Mouse (Mus musculus) stomach, embryonic 16.5 days (tissue): ENCODE measurements around the gene Prr9. TPM values are rescaled to one million over a fixed set of nuclear protein-coding genes. Genes with fewer than 3 reads are reported as not detected.

Source experiments
- ATAC-seq: fragments of 200-750 bp; cut with Nextera tagmentation; 2 replicates; pipeline ENCODE4 v1.8.0; 2017; ENCODE audit warnings: moderate number of reproducible peaks, moderate TSS enrichment; ENCODE audit not compliant: insufficient read depth, low FRiP score
- H3K27ac ChIP-seq: fragments of 300-500 bp; sonication (generic); 2 replicates; pipeline ENCODE4 v1.5.1; 2014; ENCODE audit warnings: low read length
- H3K27me3 ChIP-seq: fragments of 300-500 bp; sonication (generic); 2 replicates; pipeline ENCODE4 v1.6.1; 2014; ENCODE audit warnings: low read length, control low read depth, mixed read lengths; ENCODE audit not compliant: control insufficient read depth, insufficient read depth
- H3K36me3 ChIP-seq: fragments of 300-500 bp; sonication (generic); 2 replicates; pipeline ENCODE4 v1.6.1; 2014; ENCODE audit warnings: low read length; ENCODE audit not compliant: control insufficient read depth, insufficient read depth
- H3K4me1 ChIP-seq: fragments of 300-500 bp; sonication (generic); 2 replicates; pipeline ENCODE4 v1.6.1; 2014; ENCODE audit warnings: low read length, control low read depth, mixed read lengths; ENCODE audit not compliant: control insufficient read depth, insufficient read depth
- H3K4me2 ChIP-seq: fragments of 300-500 bp; sonication (generic); 2 replicates; pipeline ENCODE4 v1.6.1; 2014; ENCODE audit warnings: low read depth, low read length, mixed read lengths
- H3K4me3 ChIP-seq: fragments of 300-500 bp; sonication (generic); replicated peaks from 2 replicates; pipeline ENCODE4 v1.5.1; 2014; ENCODE audit warnings: mild to moderate bottlenecking, low read length
- H3K9ac ChIP-seq: fragments of 300-500 bp; sonication (generic); 2 replicates; pipeline ENCODE4 v1.6.1; 2014; ENCODE audit warnings: low read length
- H3K9me3 ChIP-seq: fragments of 300-500 bp; sonication (generic); replicated peaks from 2 replicates; pipeline ENCODE4 v1.6.1; 2016; ENCODE audit warnings: low read length, control low read depth; ENCODE audit not compliant: control insufficient read depth
- WGBS: fragments of 180-500 bp; shearing (Covaris S2); extraction: QIAGEN DNeasy Blood & Tissue Kit; methylation state at CpG from one replicate; pipeline ENCODE4 v1.1.7; 2014; 5-methylcytosine and 5-hydroxymethylcytosine counted together
- polyA plus RNA-seq: library from polyadenylated mRNA; unstranded; fragments of >200 nt; fragmentation: Nextera tagmentation; extraction: Ambion mirVana; gene quantifications from 2 replicates; pipeline ENCODE4 v1.2.1, GENCODE M21; 2015

Gene Prr9
- polyA plus RNA-seq, 1 experiment from 2014 or later, result not detected

- ATAC-seq, result no peak
- Histone ChIP-seq H3K27me3 (no peaks in the 10 kb centered on the region), H3K4me3 (no peak overlapping the region), H3K9me3 (no peaks in the 10 kb centered on the region), H3K4me2 (no peak overlapping the region), H3K27ac (no peak overlapping the region), H3K36me3 (no peaks in the 10 kb centered on the region), H3K9ac (no peak overlapping the region), H3K4me1 (no peaks in the 10 kb centered on the region)
These were observed 12.2 kb downstream of the Prr9 start for GRCm38 (mm10) chr3:92111526-92111925.

- Histone ChIP-seq H3K9ac (no peak overlapping the region), H3K27ac (no peak overlapping the region), H3K4me1 (no peaks in the 10 kb centered on the region), H3K36me3 (no peaks in the 10 kb centered on the region), H3K9me3 (no peaks in the 10 kb centered on the region), H3K4me3 (no peak overlapping the region), H3K4me2 (no peak overlapping the region), H3K27me3 (no peaks in the 10 kb centered on the region)
- no peak for ATAC-seq
These were observed 13.0 kb downstream of the Prr9 start for GRCm38 (mm10) chr3:92110790-92111189.

- Histone ChIP-seq H3K27me3 (no peaks in the 10 kb centered on the region), H3K36me3 (no peaks in the 10 kb centered on the region), H3K9me3 (no peaks in the 10 kb centered on the region), H3K4me3 (no peak overlapping the region), H3K9ac (no peak overlapping the region), H3K4me1 (no peaks in the 10 kb centered on the region), H3K27ac (no peak overlapping the region), H3K4me2 (no peak overlapping the region)
- no peak for ATAC-seq
- WGBS, result 3% methylated on average over 6 of the region's 6 CpGs
These were observed 17.2 kb downstream of the Prr9 start for GRCm38 (mm10) chr3:92106582-92106981.

- H3K4me3 ChIP-seq, result peak within 1 kb of the TSS; percentile 71; the same call in 1 of the 2 replicates
- 76% methylated on average over 2 of the region's 2 CpGs for WGBS
- no peak within 1 kb of the TSS for H3K9ac ChIP-seq
- no peak within 1 kb of the TSS for H3K27ac ChIP-seq
- no peaks in the 10 kb centered on the region for H3K36me3 ChIP-seq
- H3K27me3 ChIP-seq, result peaks cover 25% of the 10 kb centered on the region
- H3K9me3 ChIP-seq, result no peaks in the 10 kb centered on the region
- H3K4me1 ChIP-seq, result no peaks in the 10 kb centered on the region
- peak within 1 kb of the TSS; percentile 98; the same call in 1 of the 2 replicates for H3K4me2 ChIP-seq
- ATAC-seq, result no peak
These were observed 40.7 kb downstream of the Prr9 start, which contains the start of gene Lor for GRCm38 (mm10) chr3:92083042-92083441. TSS of gene Lor (minus strand) at chr3:92083142.

GRCm38 (mm10) chr3:92081285-92081931, 42.3 kb downstream of the Prr9 start:
- H3K9ac ChIP-seq, result peak overlapping the region; percentile 72
- peak overlapping the region; percentile 98 for H3K4me2 ChIP-seq
- peak overlapping the region; percentile 71 for H3K4me3 ChIP-seq
- no peak overlapping the region for H3K27ac ChIP-seq
- H3K9me3 ChIP-seq, result no peaks in the 10 kb centered on the region
- ATAC-seq, result peak; percentile 78
- no peaks in the 10 kb centered on the region for H3K36me3 ChIP-seq
- H3K27me3 ChIP-seq, result peaks cover 25% of the 10 kb centered on the region
- under 1% methylated on average over 52 of the region's 76 CpGs for WGBS
- no peaks in the 10 kb centered on the region for H3K4me1 ChIP-seq

GRCm38 (mm10) chr3:92080462-92081284, 43.1 kb downstream of the Prr9 start:
- 0% methylated on average over 78 of the region's 82 CpGs for WGBS
- peaks cover 25% of the 10 kb centered on the region for H3K27me3 ChIP-seq
- H3K9me3 ChIP-seq, result no peaks in the 10 kb centered on the region
- no peak overlapping the region; the same call in 1 of the 2 replicates for H3K27ac ChIP-seq
- peak; percentile 84 for ATAC-seq
- H3K4me2 ChIP-seq, result peak overlapping the region; percentile 98
- H3K36me3 ChIP-seq, result no peaks in the 10 kb centered on the region
- no peaks in the 10 kb centered on the region for H3K4me1 ChIP-seq
- peak overlapping the region; percentile 71 for H3K4me3 ChIP-seq
- peak overlapping the region; percentile 72 for H3K9ac ChIP-seq

Other genes starting within 250 kb of the Prr9 start
- 2.8 and 7.9 TPM in 2 replicates for gene Pglyrp3, start 109.4 kb downstream of the Prr9 start, polyA plus RNA-seq
- 3.1 and 4.6 TPM in 2 replicates for gene Lor, start 40.8 kb downstream of the Prr9 start, polyA plus RNA-seq
- not detected in 2 replicates for gene Lelp1, start 18.8 kb upstream of the Prr9 start, polyA plus RNA-seq
- 33.7 and 51.7 TPM in 2 replicates for gene Sprr2a1, start 91.9 kb upstream of the Prr9 start, polyA plus RNA-seq
- gene Sprr2a2, start 92.0 kb upstream of the Prr9 start, polyA plus RNA-seq, result 2,249 and 3,769 TPM in 2 replicates
- gene Sprr2a3, start 161.5 kb upstream of the Prr9 start, polyA plus RNA-seq, result 142 and 237 TPM in 2 replicates
- not detected in 2 replicates for gene Sprr2b, start 192.7 kb upstream of the Prr9 start, polyA plus RNA-seq
- gene Sprr2d, start 215.2 kb upstream of the Prr9 start, polyA plus RNA-seq, result 2.1 and 3.2 TPM in 2 replicates
- gene Sprr2e, start 228.2 kb upstream of the Prr9 start, polyA plus RNA-seq, result not detected in 2 replicates
- not detected in 2 replicates for gene Sprr2f, start 241.2 kb upstream of the Prr9 start, polyA plus RNA-seq